Comparison of ENCODE assay signal across 8 mouse cellular contexts in genomic region chr1:164303821-164304220, GRCm38 (mm10). TPM values are rescaled to one million over a fixed set of nuclear protein-coding genes. Genes with fewer than 3 reads are reported as not detected.
DNase-seq lines count a peak whose midpoint lies in the region; ATAC-seq and TF ChIP-seq lines count a peak whose summit lies in the region.

TSS of gene Nme7 (plus strand) at chr1:164304121.

- H3K4me2 ChIP-seq in neural tube, embryonic 13.5 days: no peak within 1 kb of the TSS

- no peaks in the 10 kb centered on the region for H3K27me3 ChIP-seq in heart, embryonic 10.5 days (ENCODE audit: insufficient read depth, poor library complexity, severe bottlenecking)
- no peaks in the 10 kb centered on the region for H3K27me3 ChIP-seq in neural tube, embryonic 13.5 days

- no peak within 1 kb of the TSS for H3K27ac ChIP-seq in heart, embryonic 10.5 days
- no peak within 1 kb of the TSS for H3K27ac ChIP-seq in embryonic fibroblast, embryonic 13.5 days (ENCODE audit: insufficient read depth, low read length)
- no peak within 1 kb of the TSS for H3K27ac ChIP-seq in neural tube, embryonic 13.5 days (replicated peaks)
- no peak within 1 kb of the TSS for H3K27ac ChIP-seq in gastrocnemius, adult 2 months

- H3K4me1 ChIP-seq in heart, embryonic 10.5 days: peaks cover 12% of the 10 kb centered on the region; the same call in 1 of the 2 replicates
- peaks cover 2% of the 10 kb centered on the region; the same call in 1 of the 2 replicates for H3K4me1 ChIP-seq in embryonic fibroblast, embryonic 13.5 days (ENCODE audit: control insufficient read depth, insufficient read depth, low read length)
- peaks cover 25% of the 10 kb centered on the region for H3K4me1 ChIP-seq in neural tube, embryonic 13.5 days (replicated peaks)

- intact Hi-C loops in heart, postnatal 25 days (cut with DNase I): no loop called here
- intact Hi-C loops in gastrocnemius, adult 2 months (cut with DNase I): no loop called here

- DNase-seq in heart, embryonic 10.5 days (ENCODE audit: low spot score): no peak
- DNase-seq in heart, postnatal 25 days (ENCODE audit: low spot score): no peak
- no peak for DNase-seq in left cerebral cortex, adult 8-10 months (ENCODE audit: low spot score in 2 of 2)
- no peak for DNase-seq in gastrocnemius, adult 2 months
- no peak for DNase-seq in cerebellum, adult 18-20 months

- WGBS in heart, embryonic 10.5 days: 87% methylated on average over 5 of the region's 5 CpGs
- 92% methylated on average over 5 of the region's 5 CpGs for WGBS in neural tube, embryonic 13.5 days

- peaks cover 40% of the 10 kb centered on the region for H3K36me3 ChIP-seq in heart, embryonic 10.5 days
- H3K36me3 ChIP-seq in neural tube, embryonic 13.5 days: peaks cover 52% of the 10 kb centered on the region

- H3K4me3 ChIP-seq in heart, embryonic 10.5 days: no peak within 1 kb of the TSS
- no peak within 1 kb of the TSS for H3K4me3 ChIP-seq in embryonic fibroblast, embryonic 13.5 days (ENCODE audit: insufficient read depth, low read length)
- no peak within 1 kb of the TSS for H3K4me3 ChIP-seq in neural tube, embryonic 13.5 days
- no peak within 1 kb of the TSS for H3K4me3 ChIP-seq in gastrocnemius, adult 2 months

- H3K9me3 ChIP-seq in heart, embryonic 10.5 days: no peaks in the 10 kb centered on the region
- no peaks in the 10 kb centered on the region for H3K9me3 ChIP-seq in neural tube, embryonic 13.5 days

- no peak for TF ChIP-seq CTCF in embryonic fibroblast, embryonic 13.5 days (IDR thresholded peaks at IDR 0.05; ENCODE audit: borderline replicate concordance, insufficient read depth, low read length)
- TF ChIP-seq CTCF in gastrocnemius, adult 2 months (IDR thresholded peaks at IDR 0.05): no peak

- no peak for ATAC-seq in CD4-positive, CD25-positive, alpha-beta regulatory T cell, adult 4 months
- ATAC-seq in neural tube, embryonic 13.5 days (ENCODE audit: low read depth): no peak

- TF ChIP-seq POLR2A in embryonic fibroblast, embryonic 13.5 days (IDR thresholded peaks at IDR 0.05; ENCODE audit: low read depth, low read length): no peak

- H3K9ac ChIP-seq in neural tube, embryonic 13.5 days: peak within 1 kb of the TSS; percentile 50; the same call in 1 of the 2 replicates

RNA-seq across cellular contexts. Expression of gene Nme7, which starts in this region (rescaled TPM):
- polyA plus RNA-seq in heart, embryonic 10.5 days (2016; fragmentation: Nextera tagmentation; extraction: Ambion mirVana): 21.1 and 27.4 TPM in 2 replicates
- 1 to 10 TPM; 4.0 TPM for total RNA-seq in heart, postnatal 25 days (2021)
- polyA plus RNA-seq in CD4-positive, CD25-positive, alpha-beta regulatory T cell, adult 4 months (2017; shearing (Covaris generic)): 10 to 100 TPM; 15.4 to 20.4 TPM
- 20.0 TPM in 2 replicates for polyA plus RNA-seq in embryonic fibroblast, embryonic 13.5 days (2011; ENCODE audit: insufficient read length, low read depth, missing spikeins)
- total RNA-seq in left cerebral cortex, adult 8-10 months (2022): 10 to 100 TPM; 22.7 to 32.0 (median 28.0) TPM
- polyA plus RNA-seq in neural tube, embryonic 13.5 days (2015; fragmentation: Nextera tagmentation; extraction: Ambion mirVana): 31.0 and 33.1 TPM in 2 replicates
- 1 to 10 TPM; 1.4 TPM for total RNA-seq in gastrocnemius, adult 2 months (2021)

Comparison
In these comparisons a context has a peak if more than half of its experiments do, and no peak if none do; other contexts are left out.
1. RNA of gene Nme7 (total RNA-seq): 22.7 to 32.0 TPM in left cerebral cortex, adult 8-10 months; 4.0 TPM in heart, postnatal 25 days and 1.4 TPM in gastrocnemius, adult 2 months; every median in the first group is over 4 times any median in the second.